In genomic region chr2:92043285-92043684, GRCm38 (mm10) we compare ENCODE assay signal across 18 mouse cellular contexts.
"Had no signal": no experiment of that assay in that cellular context is flagged by ENCODE, and none has a peak within 500 bp of the region (broad histone marks: within the 10 kb centered on the region; RNA-seq: fewer than 3 reads in every experiment).

No protein-coding gene starts in this region.

- DNase-seq: kidney, adult 2 months; kidney, postnatal 10 days; kidney, postnatal 36 days; layer of hippocampus, postnatal 36 days; liver, embryonic 13.5 days; lung, adult 2 months; right cerebral cortex, adult 18-20 months; right cerebral cortex, postnatal 14 days; right cerebral cortex, postnatal 4 days; thymus, adult 2 months; thymus, postnatal 14 days; thymus, postnatal 4 days had no signal

- H3K9ac ChIP-seq: kidney, embryonic 15.5 days; liver, embryonic 13.5 days; neural tube, embryonic 12.5 days; neural tube, embryonic 15.5 days had no signal

- H3K4me1 ChIP-seq: kidney, embryonic 15.5 days; neural tube, embryonic 12.5 days; neural tube, embryonic 15.5 days had no signal

- H3K4me3 ChIP-seq: kidney, embryonic 15.5 days; left cerebral cortex, adult 2 months; liver, embryonic 13.5 days; neural tube, embryonic 12.5 days; neural tube, embryonic 15.5 days had no signal

- H3K4me2 ChIP-seq: kidney, embryonic 15.5 days; liver, embryonic 13.5 days; neural tube, embryonic 12.5 days; neural tube, embryonic 15.5 days had no signal

- H3K27ac ChIP-seq: kidney, embryonic 15.5 days; left cerebral cortex, adult 2 months; liver, embryonic 13.5 days; macrophage; neural tube, embryonic 12.5 days; neural tube, embryonic 15.5 days; stomach, postnatal 0 days had no signal

- H3K36me3 ChIP-seq: kidney, embryonic 15.5 days; liver, embryonic 13.5 days; neural tube, embryonic 12.5 days; neural tube, embryonic 15.5 days had no signal

- H3K9me3 ChIP-seq: kidney, embryonic 15.5 days; liver, embryonic 13.5 days; neural tube, embryonic 12.5 days; neural tube, embryonic 15.5 days had no signal

- H3K27me3 ChIP-seq: kidney, embryonic 15.5 days; liver, embryonic 13.5 days; neural tube, embryonic 12.5 days; neural tube, embryonic 15.5 days had no signal
